Mouse (Mus musculus): ENCODE measurements around the gene Hyal6. TPM values are rescaled to one million over a fixed set of nuclear protein-coding genes. Genes with fewer than 3 reads are reported as not detected.

The Hyal6 gene
- polyA plus RNA-seq, 1 experiment from 2014 or later: 0.02 TPM

- WGBS (ENCODE audit: insufficient replicate concordance): 81% methylated on average over 2 of the region's 2 CpGs
- DNase-seq: no peak
- no peak for ATAC-seq
- Histone ChIP-seq H3K9ac (replicated peaks) (no peak overlapping the region), H3K27ac (ENCODE audit: low read depth) (no peak overlapping the region), H3K9me3 (ENCODE audit: low read length) (no peaks in the 10 kb centered on the region), H3K4me2 (ENCODE audit: low read depth, low read length) (no peak overlapping the region), H3K27me3 (ENCODE audit: insufficient read depth, low read length) (no peaks in the 10 kb centered on the region), H3K4me1 (ENCODE audit: insufficient read depth) (no peaks in the 10 kb centered on the region), H3K36me3 (replicated peaks; ENCODE audit: insufficient read depth, low read length) (no peaks in the 10 kb centered on the region), H3K4me3 (ENCODE audit: low read depth, low read length) (no peak overlapping the region)
- TF ChIP-seq EP300 (IDR thresholded peaks at IDR 0.05; ENCODE audit: low read depth) (no peak), CTCF (IDR thresholded peaks at IDR 0.05; ENCODE audit: low read depth) (no peak)
Observed at GRCm38 (mm10) chr6:24766261-24766660, 33.2 kb downstream of the Hyal6 start.

DNA sequence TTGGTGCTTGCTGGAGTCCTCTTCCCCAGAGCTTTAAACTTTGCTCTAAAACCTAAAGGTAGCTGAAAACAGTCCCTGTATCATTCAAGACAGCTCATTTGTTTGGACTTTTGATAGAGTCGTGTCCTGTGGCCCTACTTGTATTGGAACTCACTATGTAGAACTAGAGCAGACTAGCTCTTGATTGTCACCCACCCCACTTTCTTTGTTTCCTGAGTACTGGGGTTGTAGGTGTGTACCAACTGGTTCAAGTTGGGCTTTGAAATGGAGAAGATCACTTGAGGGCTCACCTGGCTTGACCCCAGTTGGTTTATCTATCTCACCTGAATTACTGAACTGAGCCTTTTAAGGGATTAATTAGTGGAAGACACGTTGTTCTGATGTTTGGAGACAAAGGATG, 46.1 kb downstream of the Hyal6 start:
- WGBS (ENCODE audit: insufficient replicate concordance): 52% methylated on average over 2 of the region's 2 CpGs
- ATAC-seq (no peak), DNase-seq (no peak)
- Histone ChIP-seq H3K4me3 (ENCODE audit: low read depth, low read length) (no peak overlapping the region), H3K4me1 (ENCODE audit: insufficient read depth) (no peaks in the 10 kb centered on the region), H3K9me3 (ENCODE audit: low read length) (no peaks in the 10 kb centered on the region), H3K4me2 (ENCODE audit: low read depth, low read length) (no peak overlapping the region), H3K36me3 (replicated peaks; ENCODE audit: insufficient read depth, low read length) (no peaks in the 10 kb centered on the region), H3K27ac (ENCODE audit: low read depth) (no peak overlapping the region), H3K9ac (replicated peaks) (no peak overlapping the region), H3K27me3 (ENCODE audit: insufficient read depth, low read length) (no peaks in the 10 kb centered on the region)
- TF ChIP-seq CTCF (IDR thresholded peaks at IDR 0.05; ENCODE audit: low read depth): no peak
- TF ChIP-seq EP300 (IDR thresholded peaks at IDR 0.05; ENCODE audit: low read depth): no peak

- ATAC-seq: no peak
- Histone ChIP-seq H3K27ac (ENCODE audit: low read depth) (no peak within 1 kb of the TSS), H3K9ac (replicated peaks) (no peak within 1 kb of the TSS), H3K4me1 (ENCODE audit: insufficient read depth) (no peaks in the 10 kb centered on the region), H3K4me3 (ENCODE audit: low read depth, low read length) (no peak within 1 kb of the TSS), H3K9me3 (ENCODE audit: low read length) (no peaks in the 10 kb centered on the region), H3K4me2 (ENCODE audit: low read depth, low read length) (no peak within 1 kb of the TSS), H3K27me3 (ENCODE audit: insufficient read depth, low read length) (no peaks in the 10 kb centered on the region), H3K36me3 (replicated peaks; ENCODE audit: insufficient read depth, low read length) (no peaks in the 10 kb centered on the region)
- DNase-seq: no peak
- TF ChIP-seq CTCF (IDR thresholded peaks at IDR 0.05; ENCODE audit: low read depth) (no peak), EP300 (IDR thresholded peaks at IDR 0.05; ENCODE audit: low read depth) (no peak)
Observed at GRCm38 (mm10) chr6:24790888-24791287, 57.8 kb downstream of the Hyal6 start, which contains the start of gene Spam1. Gene Spam1, plus strand, starts transcription at chr6:24791188.

Other genes starting within 250 kb of the Hyal6 start
- 0.05 TPM in 1 of 2 replicates, not detected in the other for gene Iqub, start 218.2 kb upstream of the Hyal6 start, polyA plus RNA-seq (2015; fragmentation: Nextera tagmentation; extraction: Ambion mirVana)
- 303 and 316 TPM in 2 replicates for gene Ndufa5, start 205.2 kb upstream of the Hyal6 start, polyA plus RNA-seq (2015; fragmentation: Nextera tagmentation; extraction: Ambion mirVana)
- gene Asb15, start 205.1 kb upstream of the Hyal6 start, polyA plus RNA-seq (2015; fragmentation: Nextera tagmentation; extraction: Ambion mirVana): not detected in 2 replicates
- 0.05 and 0.53 TPM in 2 replicates for gene Lmod2, start 135.5 kb upstream of the Hyal6 start, polyA plus RNA-seq (2015; fragmentation: Nextera tagmentation; extraction: Ambion mirVana)
- 44.2 and 46.0 TPM in 2 replicates for gene Wasl, start 68.2 kb upstream of the Hyal6 start, polyA plus RNA-seq (2015; fragmentation: Nextera tagmentation; extraction: Ambion mirVana)
- 0.05 and 0.09 TPM in 2 replicates for gene Hyal4, start 15.1 kb downstream of the Hyal6 start, polyA plus RNA-seq (2015; fragmentation: Nextera tagmentation; extraction: Ambion mirVana)
- gene Spam1, start 57.9 kb downstream of the Hyal6 start, polyA plus RNA-seq (2015; fragmentation: Nextera tagmentation; extraction: Ambion mirVana): not detected in 2 replicates
- gene Hyal5, start 124.8 kb downstream of the Hyal6 start, polyA plus RNA-seq (2015; fragmentation: Nextera tagmentation; extraction: Ambion mirVana): 0.14 TPM in 1 of 2 replicates, not detected in the other
- 0.11 and 0.13 TPM in 2 replicates for gene Tmem229a, start 223.1 kb downstream of the Hyal6 start, polyA plus RNA-seq (2015; fragmentation: Nextera tagmentation; extraction: Ambion mirVana)

Measured in liver, postnatal 0 days (tissue).